Mouse (Mus musculus): ENCODE data around the gene Csrnp2.

- no peak for TF ChIP-seq ZC3H11A (IDR thresholded peaks at IDR 0.05; ENCODE audit: borderline replicate concordance, low read depth, low read length)
- no peak for TF ChIP-seq HCFC1 (IDR thresholded peaks at IDR 0.05; ENCODE audit: borderline replicate concordance, insufficient read depth, low read length)
- TF ChIP-seq MAFK (IDR thresholded peaks at IDR 0.05; ENCODE audit: insufficient read depth, low read depth, low read length) = no peak
- TF ChIP-seq ZNF384 (IDR thresholded peaks at IDR 0.05; ENCODE audit: low read depth, low read length) = no peak
Measured at GRCm38 (mm10) chr15:100436112-100436511, 59.2 kb downstream of the Csrnp2 start.

Data from ES-E14 (cell line).